Mouse (Mus musculus) olfactory bulb, adult 2 months (tissue): ENCODE measurements around the gene Cgas.

Source experiments
- CTCF ChIP-seq: fragments of 200-500 bp; IDR thresholded peaks from 2 replicates; pipeline ENCODE4 v1.5.1; 2012; ENCODE audit warnings: low read depth, mild to moderate bottlenecking, low read length, moderate library complexity; ENCODE audit not compliant: insufficient read depth
- POLR2A ChIP-seq: fragments of 200-500 bp; IDR thresholded peaks from 2 replicates; pipeline ENCODE4 v1.6.1; 2012; ENCODE audit warnings: mild to moderate bottlenecking, low read depth, low read length, moderate library complexity; ENCODE audit not compliant: insufficient read depth

- TF ChIP-seq CTCF: no peak
- no peak for TF ChIP-seq POLR2A
These were observed 12.6 kb downstream of the Cgas start for GRCm38 (mm10) chr9:78430486-78430885.
